Mouse (Mus musculus): ENCODE data around the gene Spats2l. TPM values are rescaled to one million over a fixed set of nuclear protein-coding genes. Genes with fewer than 3 reads are reported as not detected.

Spats2l gene
- polyA plus RNA-seq, 1 experiment from 2014 or later, result 8.4 TPM

GRCm38 (mm10) chr1:57996133-57996615, 222.2 kb downstream of the Spats2l start:
- peak; percentile 81 for ATAC-seq (ENCODE audit: low read depth)
- Histone ChIP-seq H3K4me3 (ENCODE audit: low read depth, low read length) (peak overlapping the region; percentile 90), H3K4me2 (ENCODE audit: low read depth, low read length) (peak overlapping the region; percentile 81), H3K36me3 (ENCODE audit: control insufficient read depth, insufficient read depth) (peaks cover 4% of the 10 kb centered on the region; the same call in 1 of the 2 replicates), H3K27me3 (ENCODE audit: control insufficient read depth, insufficient read depth, low read depth, low read length) (no peaks in the 10 kb centered on the region), H3K27ac (ENCODE audit: low read length) (peak overlapping the region; percentile 82), H3K9ac (ENCODE audit: low read depth, low read length) (peak overlapping the region; percentile 89), H3K4me1 (ENCODE audit: control insufficient read depth, low read depth, low read length) (peaks cover 8% of the 10 kb centered on the region), H3K9me3 (replicated peaks; ENCODE audit: control insufficient read depth, low read length) (no peaks in the 10 kb centered on the region)
- WGBS (ENCODE audit: insufficient replicate concordance), result 0% methylated on average over 29 of the region's 29 CpGs

Other genes with a start within 250 kb of the Spats2l start
- gene Sgo2a, start 221.8 kb downstream of the Spats2l start, polyA plus RNA-seq (2015; fragmentation: Nextera tagmentation; extraction: Ambion mirVana), result 7.4 and 8.4 TPM in 2 replicates
- 2.7 and 2.8 TPM in 2 replicates for gene Kctd18, start 244.8 kb downstream of the Spats2l start, polyA plus RNA-seq (2015; fragmentation: Nextera tagmentation; extraction: Ambion mirVana)

All from liver, embryonic 16.5 days (tissue).